Mouse (Mus musculus) hindbrain, embryonic 10.5 days (tissue): ENCODE measurements around the gene Gm8068. TPM values are rescaled to one million over a fixed set of nuclear protein-coding genes. Genes with fewer than 3 reads are reported as not detected.
"Not testable (repeated sequence)": the region's sequence is repeated elsewhere in the genome, so short reads cannot be mapped to it uniquely, and the experiment has no call there.

Experiments used
- DNase-seq: peaks from one replicate; pipeline ENCODE4 v3.0.0-alpha.2; 2017; ENCODE audit warnings: low spot score
- H3K27ac ChIP-seq: fragments of 300-500 bp; sonication (generic); 2 replicates; pipeline ENCODE4 v1.5.1; 2016; ENCODE audit warnings: mild to moderate bottlenecking, moderate library complexity
- H3K27me3 ChIP-seq: fragments of 300-500 bp; sonication (generic); 2 replicates; pipeline ENCODE4 v1.6.1; 2016; ENCODE audit warnings: mild to moderate bottlenecking; ENCODE audit not compliant: poor library complexity, insufficient read depth, severe bottlenecking
- H3K36me3 ChIP-seq: fragments of 300-500 bp; sonication (generic); 2 replicates; pipeline ENCODE4 v1.6.1; 2016; ENCODE audit warnings: mild to moderate bottlenecking, moderate library complexity
- H3K4me1 ChIP-seq: fragments of 300-500 bp; sonication (generic); replicated peaks from 2 replicates; pipeline ENCODE4 v1.6.1; 2016; ENCODE audit warnings: mild to moderate bottlenecking
- H3K4me3 ChIP-seq: fragments of 300-500 bp; sonication (generic); 2 replicates; pipeline ENCODE4 v1.5.1; 2016; ENCODE audit warnings: mild to moderate bottlenecking, moderate library complexity
- H3K9me3 ChIP-seq: fragments of 300-500 bp; sonication (generic); 2 replicates; pipeline ENCODE4 v1.6.1; 2016; ENCODE audit warnings: mild to moderate bottlenecking, moderate library complexity
- WGBS: fragments of 180-500 bp; shearing (Covaris S2); methylation state at CpG from one replicate; pipeline ENCODE4 v1.1.7; 2016; 5-methylcytosine and 5-hydroxymethylcytosine counted together
- polyA plus RNA-seq: library from polyadenylated mRNA; unstranded; fragments of >200 nt; fragmentation: Nextera tagmentation; extraction: Ambion mirVana; gene quantifications from 2 replicates; pipeline ENCODE4 v1.2.1, GENCODE M21; 2016

Gm8068 gene
- polyA plus RNA-seq: not detected in 2 replicates

DNA sequence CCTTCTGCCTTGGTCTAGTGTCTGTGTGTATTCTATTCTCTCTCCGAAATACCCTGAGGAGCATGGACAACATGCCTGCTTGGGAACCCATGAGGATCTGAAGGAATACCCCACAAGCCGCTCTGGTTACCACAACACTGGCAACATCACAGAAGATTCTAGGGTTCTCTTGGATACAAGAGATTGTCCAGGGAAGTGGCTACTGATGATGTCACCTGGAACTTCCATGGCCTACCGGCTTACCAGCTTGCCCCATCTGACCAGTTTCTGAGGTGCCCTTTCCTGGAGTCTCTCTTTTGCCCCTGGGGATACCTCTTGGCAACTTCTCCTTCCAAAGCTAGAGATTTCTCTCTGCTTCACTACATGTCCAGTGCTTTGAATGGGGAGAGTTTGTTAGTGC, at the start of gene Gm8068:
Gm8068 (minus strand) TSS at position 101 of the 400 bp plus-strand sequence.
- H3K27ac ChIP-seq, H3K4me3 ChIP-seq, H3K4me1 ChIP-seq, DNase-seq, H3K36me3 ChIP-seq, H3K9me3 ChIP-seq, H3K27me3 ChIP-seq: not testable (repeated sequence)
- WGBS: no CpG with 5 or more reads among the region's 3 CpGs

DNA sequence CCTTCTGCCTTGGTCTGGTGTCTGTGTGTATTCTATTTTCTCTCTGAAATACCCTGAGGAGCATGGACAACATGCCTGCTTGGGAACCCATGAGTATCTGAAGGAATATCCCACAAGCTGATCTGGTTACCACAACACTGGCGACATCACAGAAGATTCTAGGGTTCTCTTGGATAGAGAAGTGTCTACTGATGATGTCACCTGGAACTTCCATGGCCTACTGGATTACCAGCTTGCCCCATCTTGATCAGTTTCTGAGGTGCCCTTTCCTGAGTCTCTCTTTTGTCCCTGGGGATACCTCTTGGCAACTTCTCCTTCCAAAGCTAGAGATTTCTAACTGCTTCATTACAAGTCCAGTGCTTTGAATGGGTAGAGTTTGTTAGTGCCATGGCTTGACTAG, 48.8 kb upstream of the Gm8068 start, which contains the start of gene Gm7929:
Gm7929 (minus strand) TSS at position 101 of the 400 bp plus-strand sequence.
- not testable (repeated sequence) for H3K4me3 ChIP-seq, H3K4me1 ChIP-seq, H3K27ac ChIP-seq, H3K9me3 ChIP-seq, H3K27me3 ChIP-seq, H3K36me3 ChIP-seq, DNase-seq
- WGBS: 90% methylated on average over 1 of the region's 1 CpGs

DNA sequence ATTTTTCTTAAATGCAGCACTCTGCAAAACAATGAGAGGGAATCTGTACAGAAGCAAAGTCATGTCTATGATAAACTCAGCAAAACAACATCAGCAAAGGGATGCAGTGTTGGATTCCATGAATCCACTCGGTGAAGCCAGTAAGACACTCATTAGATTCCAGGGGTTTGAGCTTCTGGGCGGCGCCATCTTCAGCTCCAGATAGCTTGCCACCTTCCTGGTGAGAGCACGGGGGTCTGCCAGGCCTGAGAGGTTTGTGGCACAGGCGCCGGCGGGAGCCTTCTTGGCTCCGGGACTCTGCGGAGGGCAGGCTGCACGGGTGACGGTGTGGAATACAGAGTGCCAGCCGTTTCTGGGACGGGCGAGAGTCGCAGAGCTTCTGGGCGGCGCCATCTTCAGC, 21.8 kb upstream of the Gm8068 start:
- not testable (repeated sequence) for H3K27ac ChIP-seq, H3K9me3 ChIP-seq, DNase-seq, H3K27me3 ChIP-seq, H3K36me3 ChIP-seq, H3K4me3 ChIP-seq, H3K4me1 ChIP-seq
- 75% methylated on average over 17 of the region's 17 CpGs for WGBS

DNA sequence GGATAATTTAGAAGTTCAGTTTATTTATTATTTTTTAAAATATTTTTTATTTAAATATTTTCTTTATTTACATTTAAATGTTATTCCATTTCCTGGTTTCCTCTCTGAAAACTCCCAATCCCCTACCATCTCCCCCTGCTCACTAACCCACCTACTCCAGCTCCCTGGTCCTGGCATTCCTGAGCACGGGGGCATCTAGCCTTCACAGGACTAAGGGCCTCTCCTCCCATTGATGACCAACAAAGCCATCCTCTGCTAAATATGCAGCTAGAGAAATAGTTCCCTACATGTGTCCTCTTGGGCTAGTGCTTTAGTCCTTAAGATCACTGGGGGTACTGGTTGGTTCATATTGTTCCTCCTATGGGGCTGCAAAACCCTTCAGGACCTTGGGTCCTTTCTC, 15.5 kb upstream of the Gm8068 start:
- H3K27ac ChIP-seq, H3K36me3 ChIP-seq, H3K4me1 ChIP-seq, H3K27me3 ChIP-seq, H3K4me3 ChIP-seq: not testable (repeated sequence)
- DNase-seq: peak; percentile 1
- WGBS: 83% methylated on average over 1 of the region's 1 CpGs
- H3K9me3 ChIP-seq: peaks cover 15% of the 10 kb centered on the region

DNA sequence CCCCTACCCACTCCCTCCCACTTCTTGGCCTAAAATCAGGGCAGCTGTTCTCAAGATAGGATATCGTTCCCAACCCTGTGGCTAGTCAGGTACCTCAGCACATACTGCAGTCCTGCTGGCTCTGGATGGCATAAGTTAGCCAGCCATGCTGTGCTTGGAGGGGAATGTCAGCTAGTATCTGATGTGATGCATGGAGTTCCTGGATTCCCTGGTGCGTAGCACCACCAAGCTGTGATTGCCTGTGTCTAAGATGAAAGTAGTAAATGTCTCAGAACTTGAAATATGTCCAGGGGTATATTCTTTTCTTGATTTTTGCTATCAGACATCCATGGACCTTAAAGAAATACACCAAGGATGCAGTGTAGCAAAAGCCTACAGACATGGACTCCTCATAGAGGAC, 53.5 kb downstream of the Gm8068 start:
- not testable (repeated sequence) for H3K4me1 ChIP-seq, H3K9me3 ChIP-seq, H3K27me3 ChIP-seq, H3K36me3 ChIP-seq, DNase-seq, H3K27ac ChIP-seq, H3K4me3 ChIP-seq
- WGBS: 92% methylated on average over 2 of the region's 2 CpGs

Other genes starting within 250 kb of the Gm8068 start
- not detected in 2 replicates for gene Gm7954, start 248.4 kb downstream of the Gm8068 start, polyA plus RNA-seq
- not detected in 2 replicates for gene Gm3486, start 212.4 kb downstream of the Gm8068 start, polyA plus RNA-seq
- not detected in 2 replicates for gene Gm7970, start 146.3 kb downstream of the Gm8068 start, polyA plus RNA-seq
- not detected in 2 replicates for gene 1700049E17Rik2, start 128.7 kb downstream of the Gm8068 start, polyA plus RNA-seq
- gene Gm3072, start 77.3 kb downstream of the Gm8068 start, polyA plus RNA-seq: not detected in 2 replicates
- not detected in 2 replicates for gene Gm3676, start 55.4 kb downstream of the Gm8068 start, polyA plus RNA-seq
- not detected in 2 replicates for gene Gm7929, start 48.7 kb upstream of the Gm8068 start, polyA plus RNA-seq
- not detected in 2 replicates for gene Gm47189, start 70.6 kb upstream of the Gm8068 start, polyA plus RNA-seq
- gene Gm7980, start 205.4 kb upstream of the Gm8068 start, polyA plus RNA-seq: not detected in 2 replicates
- not detected in 2 replicates for gene 1700049E17Rik1, start 223.1 kb upstream of the Gm8068 start, polyA plus RNA-seq
- gene 1700024B05Rik, start 242.1 kb upstream of the Gm8068 start, polyA plus RNA-seq: not detected in 2 replicates